Mouse (Mus musculus): ENCODE results near the gene E330034G19Rik.
"Not testable (repeated sequence)": the region's sequence is repeated elsewhere in the genome, so short reads cannot be mapped to it uniquely, and the experiment has no call there.

The E330034G19Rik gene

GRCm38 (mm10) chr14:24347007-24347406, 54.0 kb downstream of the E330034G19Rik start:
- DNase-seq (ENCODE audit: low read depth, low spot score) = not testable (repeated sequence)

GRCm38 (mm10) chr14:24358295-24358951, 65.4 kb downstream of the E330034G19Rik start:
- peak; percentile 1 for DNase-seq (ENCODE audit: low read depth, low spot score)
